Mouse (Mus musculus) kidney, adult 2 months (tissue): ENCODE measurements at regions not wholly inside any gene's neighbourhood (a gene's known extent, or its start where the extent isn't known, plus 50 kb on each side); places are given as distances from the start of the nearest gene placed in this dataset.
A peak's percentile ranks its signal among the peaks of the same experiment; 100 is the strongest.

Source experiments
- DNase-seq: peaks from one replicate; pipeline ENCODE4 v3.0.0; 2021
- H3K27ac ChIP-seq: fragments of 200-500 bp; 2 replicates; pipeline ENCODE4 v1.5.1; 2012; ENCODE audit warnings: low read depth, low read length, control low read depth, inconsistent platforms; ENCODE audit not compliant: insufficient read depth
- H3K27me3 ChIP-seq: fragments of 200-500 bp; replicated peaks from 2 replicates; pipeline ENCODE4 v1.6.1; 2012; ENCODE audit warnings: mild to moderate bottlenecking, moderate library complexity, low read length, inconsistent platforms; ENCODE audit not compliant: control insufficient read depth, insufficient read depth
- H3K36me3 ChIP-seq: fragments of 200-500 bp; 2 replicates; pipeline ENCODE4 v1.6.1; 2012; ENCODE audit warnings: mild to moderate bottlenecking, moderate library complexity, low read length, inconsistent platforms; ENCODE audit not compliant: control insufficient read depth, insufficient read depth
- H3K4me1 ChIP-seq: fragments of 200-500 bp; 2 replicates; pipeline ENCODE4 v1.6.1; 2011; ENCODE audit warnings: low read length; ENCODE audit not compliant: control insufficient read depth, insufficient read depth
- H3K4me3 ChIP-seq: fragments of 200-500 bp; 2 replicates; pipeline ENCODE4 v1.5.1; 2011; ENCODE audit warnings: mild to moderate bottlenecking, low read depth, low read length, control low read depth; ENCODE audit not compliant: insufficient read depth
- CTCF ChIP-seq: fragments of 200-500 bp; conservative IDR thresholded peaks from 2 replicates; pipeline ENCODE4 v1.5.1; 2011; ENCODE audit warnings: low read depth, mild to moderate bottlenecking, control low read depth, low read length, moderate library complexity, mixed read lengths; ENCODE audit not compliant: insufficient read depth, insufficient read length
- POLR2A ChIP-seq: fragments of 200-500 bp; IDR thresholded peaks from one replicate; pipeline ENCODE4 v1.6.1; 2011; ENCODE audit warnings: low read depth, low read length, control low read depth
- WGBS: fragments of 180-500 bp; shearing (Covaris S2); methylation state at CpG from one replicate; pipeline ENCODE4 v1.1.7; 2018; 5-methylcytosine and 5-hydroxymethylcytosine counted together

DNA sequence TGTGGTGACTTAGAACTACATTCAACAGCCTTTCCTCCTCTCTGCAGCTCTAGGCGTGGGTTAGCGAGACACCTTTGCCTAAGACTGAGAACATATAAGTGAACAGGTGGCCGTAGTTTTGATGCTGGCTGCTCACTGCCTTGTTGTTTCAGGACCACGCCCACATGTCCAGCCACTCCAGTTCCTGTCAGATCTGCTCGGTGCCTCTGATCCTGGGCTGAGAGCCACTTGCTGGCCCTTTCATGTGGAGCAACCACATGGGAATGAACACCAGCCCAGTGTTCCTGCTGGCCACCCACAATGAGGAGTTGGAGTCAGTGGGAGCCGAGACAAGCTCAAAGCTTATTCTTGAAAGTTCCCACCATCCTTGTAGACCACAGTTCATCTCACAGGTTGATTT, 180.5 kb upstream of the Arid1b start:
- Histone ChIP-seq H3K4me3 (no peak overlapping the region), H3K36me3 (no peaks in the 10 kb centered on the region), H3K27ac (no peak overlapping the region), H3K4me1 (no peaks in the 10 kb centered on the region), H3K27me3 (no peaks in the 10 kb centered on the region)
- TF ChIP-seq POLR2A (no peak), CTCF (no peak)
- DNase-seq: no peak
- WGBS: 68% methylated on average over 6 of the region's 6 CpGs

DNA sequence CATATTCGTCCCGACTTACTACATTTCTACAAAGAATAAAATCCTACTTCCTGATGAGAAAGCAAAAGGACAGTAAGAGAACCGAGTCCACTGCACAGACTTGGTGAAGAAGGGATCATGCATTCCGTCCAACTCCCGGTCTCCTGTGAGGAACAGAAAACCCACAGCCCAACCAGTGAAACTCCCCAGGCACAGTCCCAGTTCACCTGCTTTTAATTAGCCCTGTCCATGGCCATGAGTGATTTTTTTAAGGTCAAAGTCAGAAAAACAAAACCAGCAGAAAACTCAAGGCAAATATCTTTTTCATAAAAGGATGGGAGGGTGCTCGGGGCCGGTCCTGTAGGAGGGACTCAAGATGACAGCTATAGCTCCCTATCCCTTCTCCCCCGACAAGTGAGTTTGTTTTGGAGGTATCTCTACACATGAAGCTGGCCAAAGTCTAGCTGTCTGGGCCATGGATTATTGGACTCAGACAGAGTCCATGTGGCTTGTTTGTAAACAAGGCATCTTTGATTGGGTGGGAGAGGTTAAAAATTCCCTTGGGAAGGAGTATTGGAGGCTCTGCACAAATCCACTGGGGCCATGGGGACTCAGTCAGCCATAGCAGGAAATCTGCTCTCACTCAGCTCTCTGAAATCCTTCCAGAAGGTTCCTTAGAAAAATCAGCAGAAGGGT, 168.8 kb upstream of the Arid1b start:
- 44% methylated on average over 8 of the region's 8 CpGs for WGBS
- H3K36me3 ChIP-seq: no peaks in the 10 kb centered on the region
- H3K27ac ChIP-seq: no peak overlapping the region; the same call in 1 of the 2 replicates
- DNase-seq: peak; percentile 64
- no peaks in the 10 kb centered on the region for H3K27me3 ChIP-seq
- no peak overlapping the region for H3K4me3 ChIP-seq
- TF ChIP-seq POLR2A: no peak
- no peak for TF ChIP-seq CTCF
- no peaks in the 10 kb centered on the region for H3K4me1 ChIP-seq

- 36% methylated on average over 7 of the region's 7 CpGs for WGBS
- peak; percentile 60 for DNase-seq
- Histone ChIP-seq H3K4me3 (no peak overlapping the region), H3K4me1 (no peaks in the 10 kb centered on the region), H3K27me3 (no peaks in the 10 kb centered on the region), H3K36me3 (no peaks in the 10 kb centered on the region), H3K27ac (no peak overlapping the region)
- TF ChIP-seq POLR2A: no peak
- no peak for TF ChIP-seq CTCF
Observed at GRCm38 (mm10) chr17:4834065-4834464, 160.1 kb upstream of the Arid1b start.

DNA sequence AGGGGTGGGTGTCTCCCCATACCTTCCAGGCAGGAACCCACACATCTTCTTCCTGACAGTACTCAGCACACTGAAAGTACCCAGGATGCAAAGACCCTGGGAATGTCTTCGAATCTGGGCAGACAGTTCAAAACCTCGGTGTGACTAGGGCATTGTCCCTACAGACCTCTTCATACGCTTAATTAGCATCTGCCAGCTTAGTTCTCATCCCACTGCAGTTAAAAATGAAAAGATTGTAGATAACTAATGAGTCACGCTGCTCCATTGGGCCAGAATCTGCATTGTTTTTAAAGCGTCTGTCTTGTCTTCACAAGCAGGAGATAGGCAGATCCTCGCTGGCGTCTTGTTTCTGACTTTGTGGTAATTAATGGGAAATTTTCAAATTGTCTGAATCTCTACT, 159.6 kb upstream of the Arid1b start:
- H3K36me3 ChIP-seq: no peaks in the 10 kb centered on the region
- H3K4me3 ChIP-seq: no peak overlapping the region
- no peaks in the 10 kb centered on the region for H3K27me3 ChIP-seq
- H3K27ac ChIP-seq: no peak overlapping the region
- WGBS: 53% methylated on average over 7 of the region's 7 CpGs
- no peak for DNase-seq
- H3K4me1 ChIP-seq: no peaks in the 10 kb centered on the region
- no peak for TF ChIP-seq CTCF
- TF ChIP-seq POLR2A: no peak

GRCm38 (mm10) chr17:4835065-4835705, 158.9 kb upstream of the Arid1b start:
- WGBS: 61% methylated on average over 8 of the region's 8 CpGs

GRCm38 (mm10) chr17:4840123-4840522, 154.0 kb upstream of the Arid1b start:
- no peaks in the 10 kb centered on the region for H3K36me3 ChIP-seq
- WGBS: 79% methylated on average over 3 of the region's 3 CpGs
- no peaks in the 10 kb centered on the region for H3K27me3 ChIP-seq
- no peak overlapping the region for H3K27ac ChIP-seq
- no peaks in the 10 kb centered on the region for H3K4me1 ChIP-seq
- DNase-seq: no peak
- H3K4me3 ChIP-seq: no peak overlapping the region
- TF ChIP-seq POLR2A: no peak
- TF ChIP-seq CTCF: no peak

More at GRCm38 (mm10) chr17:4835065-4835705, 158.9 kb upstream of the Arid1b start:
- no peak for TF ChIP-seq POLR2A
- no peak for TF ChIP-seq CTCF
- Histone ChIP-seq H3K36me3 (no peaks in the 10 kb centered on the region), H3K27ac (no peak overlapping the region), H3K27me3 (no peaks in the 10 kb centered on the region), H3K4me3 (no peak overlapping the region), H3K4me1 (no peaks in the 10 kb centered on the region)
- no peak for DNase-seq

GRCm38 (mm10) chr17:4858304-4858703, 135.8 kb upstream of the Arid1b start:
- H3K4me1 ChIP-seq: no peaks in the 10 kb centered on the region
- no peaks in the 10 kb centered on the region for H3K36me3 ChIP-seq
- H3K27ac ChIP-seq: no peak overlapping the region
- H3K4me3 ChIP-seq: no peak overlapping the region
- DNase-seq: no peak
- no peak for TF ChIP-seq POLR2A
- no peak for TF ChIP-seq CTCF
- WGBS: 90% methylated on average over 3 of the region's 3 CpGs
- H3K27me3 ChIP-seq: no peaks in the 10 kb centered on the region
